Comparison of ENCODE assay signal across 9 mouse cellular contexts in the genomic region with DNA sequence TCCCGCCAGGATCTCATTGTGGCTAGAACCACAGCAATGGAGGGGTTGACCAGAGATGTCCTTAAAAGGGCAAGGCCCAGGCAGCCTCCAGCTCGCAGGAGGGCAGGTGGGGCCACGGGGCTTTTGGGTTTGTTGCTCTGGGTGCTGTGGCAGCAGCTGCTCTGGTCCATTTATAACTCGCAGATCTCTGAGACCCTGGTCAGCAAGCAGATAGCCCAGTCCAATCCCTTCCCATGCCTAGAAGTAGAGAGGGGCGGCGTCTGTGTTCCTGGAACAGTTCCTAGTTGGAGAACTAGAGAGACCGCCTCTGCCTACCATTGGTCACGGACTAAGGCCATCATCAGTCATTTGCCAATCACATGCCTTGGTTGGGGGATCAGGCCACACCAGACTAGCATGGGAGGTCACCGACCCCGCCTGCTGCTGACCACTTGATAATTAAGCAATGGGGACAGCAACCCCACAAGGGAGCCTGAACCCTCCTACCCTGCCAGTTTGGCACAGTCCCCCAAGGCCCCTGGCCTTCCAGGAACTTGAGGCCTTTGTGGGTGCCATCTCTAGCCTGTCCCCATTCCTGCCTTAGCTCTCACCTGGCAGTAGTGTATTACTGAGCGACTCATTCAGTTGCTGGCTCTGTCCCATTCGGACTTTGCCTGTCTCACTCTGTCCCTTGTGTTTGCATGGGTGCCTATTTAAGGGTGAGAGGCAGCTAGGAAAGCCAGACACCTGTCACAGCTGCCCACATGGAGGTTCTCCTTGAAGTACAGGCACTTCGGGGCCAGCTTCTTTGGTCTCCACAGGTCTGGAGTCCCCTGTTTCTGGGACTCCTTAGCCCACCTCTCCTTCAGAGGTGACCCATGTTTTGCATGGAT.
DNase-seq lines count a peak whose midpoint lies in the region; ATAC-seq lines count a peak whose summit lies in the region.
"Had no signal": no experiment of that assay in that cellular context is flagged by ENCODE, and none has a peak within 500 bp of the region (broad histone marks: within the 10 kb centered on the region; RNA-seq: fewer than 3 reads in every experiment).

No protein-coding gene starts in this region.

- no peaks in the 10 kb centered on the region for H3K27me3 ChIP-seq in kidney, embryonic 14.5 days (ENCODE audit: control insufficient read depth, insufficient read depth, low read length)
- no peaks in the 10 kb centered on the region for H3K27me3 ChIP-seq in heart, embryonic 16.5 days (ENCODE audit: control insufficient read depth, insufficient read depth, low read length)
- H3K27me3 ChIP-seq in liver, embryonic 12.5 days (replicated peaks), result no peaks in the 10 kb centered on the region

- no peak overlapping the region for H3K27ac ChIP-seq in kidney, embryonic 14.5 days (ENCODE audit: low read depth, low read length)
- H3K27ac ChIP-seq in brown adipose tissue, adult 24 weeks (replicated peaks; ENCODE audit: low read depth, low read length), result peak overlapping the region; percentile 97
- peak overlapping the region; percentile 26; the same call in 1 of the 2 replicates for H3K27ac ChIP-seq in heart, embryonic 16.5 days (ENCODE audit: low read length)
- peak overlapping the region; percentile 46 for H3K27ac ChIP-seq in liver, embryonic 12.5 days

- WGBS in kidney, embryonic 14.5 days, result 59% methylated on average over 13 of the region's 13 CpGs
- 52% methylated on average over 13 of the region's 13 CpGs for WGBS in heart, embryonic 16.5 days
- WGBS in liver, embryonic 12.5 days (ENCODE audit: insufficient replicate concordance), result 41% methylated on average over 13 of the region's 13 CpGs

- no peak overlapping the region for H3K4me2 ChIP-seq in kidney, embryonic 14.5 days (replicated peaks; ENCODE audit: low read depth, low read length)
- H3K4me2 ChIP-seq in heart, embryonic 16.5 days (ENCODE audit: low read depth, low read length), result no peak overlapping the region
- no peak overlapping the region for H3K4me2 ChIP-seq in liver, embryonic 12.5 days

- H3K9me3 ChIP-seq in kidney, embryonic 14.5 days (ENCODE audit: control insufficient read depth, low read length), result no peaks in the 10 kb centered on the region
- no peaks in the 10 kb centered on the region for H3K9me3 ChIP-seq in heart, embryonic 16.5 days (replicated peaks; ENCODE audit: control insufficient read depth, low read length)
- no peaks in the 10 kb centered on the region for H3K9me3 ChIP-seq in liver, embryonic 12.5 days (replicated peaks)

- no peak overlapping the region for H3K4me3 ChIP-seq in kidney, embryonic 14.5 days (ENCODE audit: low read length)
- no peak overlapping the region for H3K4me3 ChIP-seq in brown adipose tissue, adult 24 weeks (ENCODE audit: insufficient read depth, low read depth, low read length)
- no peak overlapping the region for H3K4me3 ChIP-seq in heart, embryonic 16.5 days (ENCODE audit: low read length)
- H3K4me3 ChIP-seq in liver, embryonic 12.5 days, result no peak overlapping the region

- H3K9ac ChIP-seq in kidney, embryonic 14.5 days (ENCODE audit: low read depth, low read length), result no peak overlapping the region
- H3K9ac ChIP-seq in heart, embryonic 16.5 days (ENCODE audit: low read length), result no peak overlapping the region
- no peak overlapping the region for H3K9ac ChIP-seq in liver, embryonic 12.5 days

- peak; percentile 74 for DNase-seq in kidney, adult 11 months
- no peak for DNase-seq in layer of hippocampus, postnatal 36 days
- DNase-seq in adipocyte (ENCODE audit: low spot score), result no peak
- DNase-seq: thymus, postnatal 14 days had no signal

- no peak for ATAC-seq in kidney, embryonic 14.5 days (ENCODE audit: low FRiP score, low TSS enrichment)
- peak; percentile 67 for ATAC-seq in heart, embryonic 16.5 days (replicated peaks; ENCODE audit: extremely low read depth, insufficient read depth, low FRiP score)
- peak; percentile 83 for ATAC-seq in liver, embryonic 12.5 days
- no peak for ATAC-seq in megakaryocyte progenitor cell, adult 5-6 weeks (replicated peaks; ENCODE audit: poor library complexity)

- 0 out of 2 replicates have a peak, but pooled peaks cover 3% of the 10 kb centered on the region for H3K4me1 ChIP-seq in kidney, embryonic 14.5 days (ENCODE audit: control insufficient read depth, insufficient read depth, low read length)
- peaks cover 38% of the 10 kb centered on the region for H3K4me1 ChIP-seq in brown adipose tissue, adult 24 weeks (ENCODE audit: control insufficient read depth, insufficient read depth, insufficient read length, low read length)
- peaks cover 17% of the 10 kb centered on the region; the same call in 1 of the 2 replicates for H3K4me1 ChIP-seq in heart, embryonic 16.5 days (ENCODE audit: control insufficient read depth, insufficient read depth, low read length)
- H3K4me1 ChIP-seq in liver, embryonic 12.5 days, result peaks cover 20% of the 10 kb centered on the region

- no peaks in the 10 kb centered on the region for H3K36me3 ChIP-seq in kidney, embryonic 14.5 days (ENCODE audit: control insufficient read depth, insufficient read depth, low read length)
- H3K36me3 ChIP-seq in heart, embryonic 16.5 days (ENCODE audit: control insufficient read depth, insufficient read depth), result no peaks in the 10 kb centered on the region
- no peaks in the 10 kb centered on the region for H3K36me3 ChIP-seq in liver, embryonic 12.5 days

Comparison
In these comparisons a context has a peak if more than half of its experiments do, and no peak if none do; other contexts are left out.
1. ATAC-seq: peak in heart, embryonic 16.5 days (single experiment) and liver, embryonic 12.5 days (single experiment); none in kidney, embryonic 14.5 days (single experiment) and megakaryocyte progenitor cell, adult 5-6 weeks (single experiment).